Comparison of ENCODE assay signal across 11 mouse cellular contexts in genomic region chr8:123408586-123409544, GRCm38 (mm10). TPM values are rescaled to one million over a fixed set of nuclear protein-coding genes. Genes with fewer than 3 reads are reported as not detected.
A peak's percentile ranks its signal among the peaks of the same experiment; 100 is the strongest.
DNase-seq lines count a peak whose midpoint lies in the region; ATAC-seq lines count a peak whose summit lies in the region.
"Had no signal": no experiment of that assay in that cellular context is flagged by ENCODE, and none has a peak within 500 bp of the region (broad histone marks: within the 10 kb centered on the region; RNA-seq: fewer than 3 reads in every experiment).

No protein-coding gene starts in this region.

- no peaks in the 10 kb centered on the region for H3K9me3 ChIP-seq in embryonic facial prominence, embryonic 10.5 days
- H3K9me3 ChIP-seq in liver, embryonic 11.5 days (ENCODE audit: control insufficient read depth, low read length): no peaks in the 10 kb centered on the region
- no peaks in the 10 kb centered on the region for H3K9me3 ChIP-seq in neural tube, embryonic 15.5 days (replicated peaks)
- H3K9me3 ChIP-seq: heart, embryonic 15.5 days had no signal

- H3K27ac ChIP-seq in embryonic facial prominence, embryonic 10.5 days (replicated peaks): no peak overlapping the region
- H3K27ac ChIP-seq in liver, embryonic 11.5 days (ENCODE audit: low read depth, low read length): peak overlapping the region; percentile 3; the same call in 1 of the 2 replicates
- H3K27ac ChIP-seq in neural tube, embryonic 15.5 days (replicated peaks): peak overlapping the region; percentile 97
- H3K27ac ChIP-seq: heart, embryonic 15.5 days had no signal

- WGBS in embryonic facial prominence, embryonic 10.5 days: 72% methylated on average over 9 of the region's 9 CpGs
- 42% methylated on average over 9 of the region's 9 CpGs for WGBS in liver, embryonic 11.5 days
- 78% methylated on average over 9 of the region's 9 CpGs for WGBS in neural tube, embryonic 15.5 days

- H3K36me3 ChIP-seq in embryonic facial prominence, embryonic 10.5 days (replicated peaks): no peaks in the 10 kb centered on the region
- no peaks in the 10 kb centered on the region for H3K36me3 ChIP-seq in liver, embryonic 11.5 days (ENCODE audit: control insufficient read depth, insufficient read depth, low read length)
- no peaks in the 10 kb centered on the region for H3K36me3 ChIP-seq in neural tube, embryonic 15.5 days
- H3K36me3 ChIP-seq: heart, embryonic 15.5 days had no signal

- peak; percentile 70 for ATAC-seq in liver, embryonic 11.5 days (replicated peaks; ENCODE audit: low FRiP score)
- ATAC-seq in neural tube, embryonic 15.5 days (ENCODE audit: low FRiP score): no peak

- peaks cover 63% of the 10 kb centered on the region for H3K27me3 ChIP-seq in embryonic facial prominence, embryonic 10.5 days (replicated peaks; ENCODE audit: low read depth, poor library complexity, severe bottlenecking)
- H3K27me3 ChIP-seq in liver, embryonic 11.5 days (replicated peaks; ENCODE audit: control insufficient read depth, insufficient read depth, low read length): peaks cover 53% of the 10 kb centered on the region
- no peaks in the 10 kb centered on the region for H3K27me3 ChIP-seq in neural tube, embryonic 15.5 days (replicated peaks)
- H3K27me3 ChIP-seq: Patski had no signal

- peaks cover 59% of the 10 kb centered on the region for H3K4me1 ChIP-seq in embryonic facial prominence, embryonic 10.5 days
- H3K4me1 ChIP-seq in liver, embryonic 11.5 days (replicated peaks; ENCODE audit: control insufficient read depth, insufficient read depth, low read length): peaks cover 42% of the 10 kb centered on the region
- peaks cover 29% of the 10 kb centered on the region for H3K4me1 ChIP-seq in neural tube, embryonic 15.5 days

- H3K4me2 ChIP-seq in liver, embryonic 11.5 days: peak overlapping the region; percentile 46
- peak overlapping the region; percentile 82 for H3K4me2 ChIP-seq in neural tube, embryonic 15.5 days
- H3K4me2 ChIP-seq: heart, embryonic 15.5 days had no signal

- peak overlapping the region; percentile 65; the same call in 1 of the 2 replicates for H3K4me3 ChIP-seq in embryonic facial prominence, embryonic 10.5 days
- H3K4me3 ChIP-seq in liver, embryonic 11.5 days (ENCODE audit: low read depth, low read length): no peak overlapping the region
- 0 out of 2 replicates have a peak overlapping the region, but pooled peaks have one; percentile 78 for H3K4me3 ChIP-seq in neural tube, embryonic 15.5 days (replicated peaks)
- H3K4me3 ChIP-seq: heart, embryonic 15.5 days had no signal

- DNase-seq in ovary, adult 18-20 months (ENCODE audit: low spot score): peak; percentile 71
- no peak for DNase-seq in ovary, postnatal 10 days (ENCODE audit: low spot score)
- no peak for DNase-seq in embryonic facial prominence, embryonic 10.5 days (ENCODE audit: low spot score)
- DNase-seq in liver, embryonic 11.5 days (ENCODE audit: low spot score): peak; percentile 58
- DNase-seq in urinary bladder, postnatal 14 days (ENCODE audit: low spot score): no peak
- DNase-seq in layer of hippocampus, adult 8-10 months (ENCODE audit: low spot score in 2 of 2): no peak
- DNase-seq in embryo, embryonic 11 days: no peak

- H3K9ac ChIP-seq in liver, embryonic 11.5 days (ENCODE audit: low read depth, low read length): no peak overlapping the region
- H3K9ac ChIP-seq in neural tube, embryonic 15.5 days (replicated peaks): peak overlapping the region; percentile 96; the same call in 1 of the 2 replicates
- H3K9ac ChIP-seq: heart, embryonic 15.5 days had no signal

RNA-seq across cellular contexts. Expression of gene Mc1r, which starts 2.0 kb away (rescaled TPM):
- not detected in 2 replicates for polyA plus RNA-seq in embryonic facial prominence, embryonic 10.5 days (2016; fragmentation: Nextera tagmentation; extraction: Ambion mirVana)
- 0.04 and 0.06 TPM in 2 replicates for polyA plus RNA-seq in liver, embryonic 11.5 days (2014; fragmentation: Nextera tagmentation; extraction: Ambion mirVana)
- 0.20 and 0.22 TPM in 2 replicates for polyA plus RNA-seq in neural tube, embryonic 15.5 days (2015; fragmentation: Nextera tagmentation; extraction: Ambion mirVana)
- under 1 TPM in 1 of 4 experiments, not detected in 3; 0.08 TPM for total RNA-seq in layer of hippocampus, adult 8-10 months (2022)
- polyA plus RNA-seq: heart, embryonic 15.5 days; limb, embryonic 11.5 days had no signal

RNA-seq across cellular contexts. Expression of gene Tubb3, which starts 2.4 kb away (rescaled TPM):
- 223 and 230 TPM in 2 replicates for polyA plus RNA-seq in embryonic facial prominence, embryonic 10.5 days (2016; fragmentation: Nextera tagmentation; extraction: Ambion mirVana)
- polyA plus RNA-seq in liver, embryonic 11.5 days (2014; fragmentation: Nextera tagmentation; extraction: Ambion mirVana): 6.0 and 6.9 TPM in 2 replicates
- 1,289 and 1,555 TPM in 2 replicates for polyA plus RNA-seq in neural tube, embryonic 15.5 days (2015; fragmentation: Nextera tagmentation; extraction: Ambion mirVana)
- total RNA-seq in layer of hippocampus, adult 8-10 months (2022): 100 to 1,000 TPM; 265 to 291 (median 279) TPM

RNA-seq across cellular contexts. Expression of gene Def8, which starts 14.5 kb away (rescaled TPM):
- 43.5 and 44.5 TPM in 2 replicates for polyA plus RNA-seq in embryonic facial prominence, embryonic 10.5 days (2016; fragmentation: Nextera tagmentation; extraction: Ambion mirVana)
- 27.0 and 32.7 TPM in 2 replicates for polyA plus RNA-seq in liver, embryonic 11.5 days (2014; fragmentation: Nextera tagmentation; extraction: Ambion mirVana)
- 46.8 and 52.3 TPM in 2 replicates for polyA plus RNA-seq in neural tube, embryonic 15.5 days (2015; fragmentation: Nextera tagmentation; extraction: Ambion mirVana)
- 10 to 100 TPM; 48.1 to 59.4 (median 54.5) TPM for total RNA-seq in layer of hippocampus, adult 8-10 months (2022)

RNA-seq across cellular contexts. Expression of gene Tcf25, which starts 35.3 kb away (rescaled TPM):
- polyA plus RNA-seq in embryonic facial prominence, embryonic 10.5 days (2016; fragmentation: Nextera tagmentation; extraction: Ambion mirVana): 141 and 144 TPM in 2 replicates
- polyA plus RNA-seq in liver, embryonic 11.5 days (2014; fragmentation: Nextera tagmentation; extraction: Ambion mirVana): 136 and 147 TPM in 2 replicates
- 368 and 390 TPM in 2 replicates for polyA plus RNA-seq in neural tube, embryonic 15.5 days (2015; fragmentation: Nextera tagmentation; extraction: Ambion mirVana)
- 100 to 1,000 TPM; 466 to 571 (median 498) TPM for total RNA-seq in layer of hippocampus, adult 8-10 months (2022)

Comparison
In these comparisons a context has a peak if more than half of its experiments do, and no peak if none do; other contexts are left out.
1. DNase-seq: peak in ovary, adult 18-20 months (single experiment) and liver, embryonic 11.5 days (single experiment); none in ovary, postnatal 10 days (single experiment), embryonic facial prominence, embryonic 10.5 days (single experiment), urinary bladder, postnatal 14 days (single experiment), layer of hippocampus, adult 8-10 months (0 of 2) and embryo, embryonic 11 days (single experiment).
2. RNA of gene Tubb3, which starts 2.4 kb away (polyA plus RNA-seq): 1,289 to 1,555 TPM in neural tube, embryonic 15.5 days and 223 to 230 TPM in embryonic facial prominence, embryonic 10.5 days; 6.0 to 6.9 TPM in liver, embryonic 11.5 days; every median in the first group is over 10 times any median in the second.